Mouse (Mus musculus) heart, embryonic 13.5 days (tissue): ENCODE measurements at regions not wholly inside any gene's neighbourhood (a gene's known extent, or its start where the extent isn't known, plus 50 kb on each side); places are given as distances from the start of the nearest gene placed in this dataset.
A peak's percentile ranks its signal among the peaks of the same experiment; 100 is the strongest.

ENCODE experiments used
- ATAC-seq: fragments of 200-750 bp; cut with Nextera tagmentation; 2 replicates; pipeline ENCODE4 v1.8.0; 2017; ENCODE audit warnings: moderate TSS enrichment; ENCODE audit not compliant: insufficient number of reproducible peaks, low FRiP score, low TSS enrichment; ENCODE audit errors: extremely low read depth
- H3K27ac ChIP-seq: fragments of 300-500 bp; sonication (generic); replicated peaks from 2 replicates; pipeline ENCODE4 v1.5.1; 2015; ENCODE audit warnings: moderate library complexity, mild to moderate bottlenecking, inconsistent platforms
- H3K27me3 ChIP-seq: fragments of 300-500 bp; sonication (generic); replicated peaks from 2 replicates; pipeline ENCODE4 v1.6.1; 2015; ENCODE audit warnings: mild to moderate bottlenecking, inconsistent platforms
- H3K36me3 ChIP-seq: fragments of 300-500 bp; sonication (generic); 2 replicates; pipeline ENCODE4 v1.6.1; 2015; ENCODE audit warnings: mild to moderate bottlenecking, inconsistent platforms
- H3K4me1 ChIP-seq: fragments of 300-500 bp; sonication (generic); 2 replicates; pipeline ENCODE4 v1.6.1; 2015; ENCODE audit warnings: inconsistent platforms
- H3K4me2 ChIP-seq: fragments of 300-500 bp; sonication (generic); 2 replicates; pipeline ENCODE4 v1.6.1; 2015; ENCODE audit warnings: inconsistent platforms, mild to moderate bottlenecking, moderate library complexity
- H3K4me3 ChIP-seq: fragments of 300-500 bp; sonication (generic); 2 replicates; pipeline ENCODE4 v1.5.1; 2015; ENCODE audit warnings: moderate library complexity, mild to moderate bottlenecking, inconsistent platforms
- H3K9ac ChIP-seq: fragments of 300-500 bp; sonication (generic); 2 replicates; pipeline ENCODE4 v1.6.1; 2015; ENCODE audit warnings: inconsistent platforms, mild to moderate bottlenecking, moderate library complexity
- H3K9me3 ChIP-seq: fragments of 300-500 bp; sonication (generic); 2 replicates; pipeline ENCODE4 v1.6.1; 2016; ENCODE audit warnings: inconsistent platforms
- WGBS: fragments of 180-500 bp; shearing (Covaris S2); methylation state at CpG from one replicate; pipeline ENCODE4 v1.1.7; 2015; ENCODE audit warnings: mixed read lengths; 5-methylcytosine and 5-hydroxymethylcytosine counted together

- Histone ChIP-seq H3K27me3 (no peaks in the 10 kb centered on the region), H3K9ac (no peak overlapping the region), H3K4me1 (peaks cover 32% of the 10 kb centered on the region), H3K4me3 (no peak overlapping the region), H3K36me3 (no peaks in the 10 kb centered on the region), H3K9me3 (no peaks in the 10 kb centered on the region), H3K4me2 (no peak overlapping the region), H3K27ac (0 out of 2 replicates have a peak overlapping the region, but pooled peaks have one; percentile 5)
- no peak for ATAC-seq
- 80% methylated on average over 2 of the region's 2 CpGs for WGBS
Observed at GRCm38 (mm10) chr4:82161232-82161631, 544.3 kb downstream of the Nfib start.

- Histone ChIP-seq H3K27me3 (no peaks in the 10 kb centered on the region), H3K9me3 (no peaks in the 10 kb centered on the region), H3K36me3 (no peaks in the 10 kb centered on the region), H3K27ac (peak overlapping the region; percentile 45), H3K4me3 (no peak overlapping the region), H3K4me1 (peaks cover 27% of the 10 kb centered on the region), H3K9ac (no peak overlapping the region), H3K4me2 (no peak overlapping the region)
- 22% methylated on average over 5 of the region's 5 CpGs for WGBS
- ATAC-seq: no peak
Observed at GRCm38 (mm10) chr4:82160233-82160632, 545.3 kb downstream of the Nfib start.

GRCm38 (mm10) chr4:82155642-82156320, 549.8 kb downstream of the Nfib start:
- no peak overlapping the region for H3K4me3 ChIP-seq
- no peak overlapping the region for H3K4me2 ChIP-seq
- ATAC-seq: no peak
- H3K27ac ChIP-seq: no peak overlapping the region
- H3K9me3 ChIP-seq: no peaks in the 10 kb centered on the region
- no peaks in the 10 kb centered on the region for H3K27me3 ChIP-seq
- no peaks in the 10 kb centered on the region for H3K36me3 ChIP-seq
- peaks cover 9% of the 10 kb centered on the region for H3K4me1 ChIP-seq
- no peak overlapping the region for H3K9ac ChIP-seq
- WGBS: 41% methylated on average over 7 of the region's 7 CpGs

GRCm38 (mm10) chr4:82154021-82154555, 551.5 kb downstream of the Nfib start:
- Histone ChIP-seq H3K4me3 (no peak overlapping the region), H3K36me3 (no peaks in the 10 kb centered on the region), H3K4me1 (no peaks in the 10 kb centered on the region), H3K27ac (no peak overlapping the region), H3K4me2 (no peak overlapping the region), H3K9ac (no peak overlapping the region), H3K9me3 (no peaks in the 10 kb centered on the region), H3K27me3 (no peaks in the 10 kb centered on the region)
- 78% methylated on average over 9 of the region's 9 CpGs for WGBS
- ATAC-seq: no peak

DNA sequence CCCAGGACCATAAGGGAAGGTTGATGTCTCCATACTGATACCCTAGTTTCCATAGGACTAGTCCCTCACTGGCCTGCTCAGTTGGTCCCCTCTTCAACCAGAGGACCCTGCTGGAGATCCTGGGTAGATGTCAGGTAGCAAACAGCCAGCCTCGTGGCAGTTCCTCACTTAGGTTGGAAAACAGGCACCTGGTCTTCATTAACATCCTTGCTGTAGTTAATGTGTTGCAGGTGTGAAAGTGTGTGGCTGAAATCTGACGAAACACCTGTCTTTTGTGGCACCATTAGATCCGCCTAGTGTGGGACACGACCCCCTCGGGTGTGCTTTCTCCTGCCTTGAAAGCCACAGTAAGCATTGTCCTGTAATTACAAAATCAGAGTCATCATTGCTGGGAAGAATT, 551.9 kb downstream of the Nfib start:
- 65% methylated on average over 5 of the region's 5 CpGs for WGBS
- Histone ChIP-seq H3K36me3 (no peaks in the 10 kb centered on the region), H3K9ac (no peak overlapping the region), H3K4me1 (peaks cover 3% of the 10 kb centered on the region), H3K9me3 (no peaks in the 10 kb centered on the region), H3K27ac (no peak overlapping the region), H3K4me2 (no peak overlapping the region), H3K27me3 (no peaks in the 10 kb centered on the region), H3K4me3 (no peak overlapping the region)
- no peak for ATAC-seq

- no peaks in the 10 kb centered on the region for H3K36me3 ChIP-seq
- WGBS: 78% methylated on average over 1 of the region's 1 CpGs
- H3K9ac ChIP-seq: no peak overlapping the region
- H3K4me1 ChIP-seq: peaks cover 10% of the 10 kb centered on the region
- H3K9me3 ChIP-seq: no peaks in the 10 kb centered on the region
- no peaks in the 10 kb centered on the region for H3K27me3 ChIP-seq
- no peak overlapping the region for H3K27ac ChIP-seq
- no peak overlapping the region for H3K4me2 ChIP-seq
- ATAC-seq: no peak
- no peak overlapping the region for H3K4me3 ChIP-seq
Observed at GRCm38 (mm10) chr4:82149957-82150356, 555.6 kb downstream of the Nfib start.

DNA sequence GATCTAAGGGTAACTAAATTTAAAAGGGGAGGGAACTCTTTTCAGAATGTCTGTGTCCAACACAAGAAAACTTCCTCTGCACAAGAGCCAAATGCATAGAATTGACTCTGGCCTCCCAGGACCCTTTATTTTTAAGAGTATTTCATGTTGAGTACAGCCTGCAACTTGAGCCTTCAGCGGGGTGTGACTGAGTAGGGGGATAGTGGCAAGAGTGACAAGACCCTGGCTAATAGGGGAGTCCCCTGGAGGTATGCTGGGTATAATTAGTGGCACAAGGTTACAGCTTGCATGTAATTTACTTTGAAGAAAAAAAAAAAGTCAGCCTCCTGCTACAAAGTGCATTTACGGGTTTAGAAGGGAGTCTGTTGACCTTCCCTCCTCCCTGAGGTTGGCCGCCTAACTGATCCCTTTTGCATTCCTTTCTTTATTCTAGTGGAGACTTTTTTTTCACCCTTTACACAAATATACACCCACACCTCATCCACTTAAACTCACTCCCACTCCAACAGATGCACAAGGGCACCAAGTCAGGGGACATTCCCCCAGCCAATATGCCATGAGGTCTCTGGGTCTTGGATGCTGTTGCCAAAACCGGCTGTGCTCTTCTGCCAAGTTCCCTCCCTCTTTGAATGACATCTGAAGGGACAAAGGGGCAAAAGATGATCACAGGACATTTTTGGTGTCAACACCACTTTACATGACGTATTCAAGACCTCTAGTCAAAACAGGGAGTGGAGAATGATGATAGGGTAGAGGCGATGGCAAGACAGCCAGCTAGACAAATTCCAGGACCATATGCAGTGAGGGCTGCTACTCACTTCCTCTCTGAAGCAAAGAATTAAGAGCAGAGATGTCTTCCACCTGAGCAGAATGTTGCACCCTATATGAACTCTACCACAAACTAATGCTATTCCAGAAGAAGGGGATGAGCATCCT, 557.2 kb downstream of the Nfib start:
- Histone ChIP-seq H3K27ac (peak overlapping the region; percentile 75), H3K4me1 (peaks cover 11% of the 10 kb centered on the region), H3K27me3 (no peaks in the 10 kb centered on the region), H3K9me3 (no peaks in the 10 kb centered on the region), H3K4me2 (no peak overlapping the region), H3K4me3 (no peak overlapping the region), H3K9ac (no peak overlapping the region), H3K36me3 (no peaks in the 10 kb centered on the region)
- no peak; the same call in 1 of the 2 replicates for ATAC-seq
- WGBS: 29% methylated on average over 6 of the region's 6 CpGs

DNA sequence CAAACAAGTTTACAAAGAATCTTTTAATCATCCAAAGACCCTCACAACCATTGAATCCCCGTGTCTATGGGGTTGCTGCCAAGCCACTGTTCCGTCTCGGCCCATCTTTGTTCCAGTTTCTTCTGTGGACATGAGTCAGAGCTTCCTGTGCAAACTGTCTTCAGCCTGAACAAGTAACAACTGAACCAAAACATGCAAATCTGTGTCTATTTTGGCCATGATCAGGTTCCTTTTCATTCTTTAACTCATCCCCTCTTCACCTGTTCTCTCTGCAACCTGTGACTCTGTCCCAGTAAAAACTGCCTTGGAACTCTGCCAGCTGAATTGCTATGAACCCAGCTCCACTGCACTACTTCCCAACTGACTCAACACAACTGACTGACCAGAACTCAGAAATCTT, 563.2 kb downstream of the Nfib start:
- Histone ChIP-seq H3K27ac (no peak overlapping the region), H3K4me3 (no peak overlapping the region), H3K9ac (no peak overlapping the region), H3K27me3 (no peaks in the 10 kb centered on the region), H3K36me3 (no peaks in the 10 kb centered on the region), H3K4me1 (peaks cover 21% of the 10 kb centered on the region), H3K9me3 (no peaks in the 10 kb centered on the region), H3K4me2 (no peak overlapping the region)
- ATAC-seq: no peak
- 71% methylated on average over 3 of the region's 3 CpGs for WGBS

- no peak overlapping the region for H3K27ac ChIP-seq
- H3K9ac ChIP-seq: no peak overlapping the region
- WGBS: 82% methylated on average over 6 of the region's 6 CpGs
- H3K36me3 ChIP-seq: no peaks in the 10 kb centered on the region
- no peak overlapping the region for H3K4me3 ChIP-seq
- H3K9me3 ChIP-seq: no peaks in the 10 kb centered on the region
- H3K27me3 ChIP-seq: no peaks in the 10 kb centered on the region
- peaks cover 23% of the 10 kb centered on the region for H3K4me1 ChIP-seq
- no peak overlapping the region for H3K4me2 ChIP-seq
- no peak for ATAC-seq
Observed at GRCm38 (mm10) chr4:82139806-82140205, 565.7 kb downstream of the Nfib start.

GRCm38 (mm10) chr4:82139016-82139415, 566.5 kb downstream of the Nfib start:
- Histone ChIP-seq H3K4me3 (no peak overlapping the region), H3K9ac (no peak overlapping the region), H3K4me1 (peaks cover 29% of the 10 kb centered on the region), H3K36me3 (no peaks in the 10 kb centered on the region), H3K27ac (no peak overlapping the region), H3K9me3 (no peaks in the 10 kb centered on the region), H3K27me3 (no peaks in the 10 kb centered on the region), H3K4me2 (no peak overlapping the region)
- ATAC-seq: no peak
- 94% methylated on average over 1 of the region's 1 CpGs for WGBS

GRCm38 (mm10) chr4:82132851-82133250, 572.7 kb downstream of the Nfib start:
- no peak overlapping the region for H3K4me2 ChIP-seq
- no peaks in the 10 kb centered on the region for H3K36me3 ChIP-seq
- no peak overlapping the region for H3K9ac ChIP-seq
- peaks cover 35% of the 10 kb centered on the region for H3K4me1 ChIP-seq
- H3K27ac ChIP-seq: peak overlapping the region; percentile 92
- WGBS: 22% methylated on average over 3 of the region's 3 CpGs
- H3K27me3 ChIP-seq: no peaks in the 10 kb centered on the region
- no peaks in the 10 kb centered on the region for H3K9me3 ChIP-seq
- no peak overlapping the region for H3K4me3 ChIP-seq
- ATAC-seq: peak; percentile 46; the same call in 1 of the 2 replicates
